Mouse (Mus musculus): ENCODE data around the gene Nab2. TPM values are rescaled to one million over a fixed set of nuclear protein-coding genes. Genes with fewer than 3 reads are reported as not detected.

The Nab2 gene
- total and polyA plus RNA-seq, 3 experiments, result 29.1 to 37.1 TPM; not detected in 1

- TF ChIP-seq CTCF (IDR thresholded peaks at IDR 0.05 in 2 of 3, conservative IDR thresholded peaks at IDR 0.05 in 1 of 3; ENCODE audit: control insufficient read depth in 1 of 3, insufficient read depth in 1 of 3, low read depth in 2 of 3, low read length in 3 of 3, poor library complexity in 1 of 3, severe bottlenecking in 1 of 3) (peak; percentile 64 to 99 (median 70)), ZC3H11A (IDR thresholded peaks at IDR 0.05; ENCODE audit: low read depth, low read length) (peak; percentile 50), BHLHE40 (IDR thresholded peaks at IDR 0.05; ENCODE audit: borderline replicate concordance, low read depth, low read length) (no peak), GATA1 (IDR thresholded peaks at IDR 0.05; ENCODE audit: low read depth, low read length) (0 out of 2 replicates have a peak, but pooled peaks have one; percentile 27), TCF12 (IDR thresholded peaks at IDR 0.05; ENCODE audit: low read depth, low read length) (no peak), RAD21 (IDR thresholded peaks at IDR 0.05; ENCODE audit: low read depth, low read length) (peak; percentile 68)
Observed at GRCm38 (mm10) chr10:127677591-127678336, 9.4 kb upstream of the Nab2 start (continued).

GRCm38 (mm10) chr10:127676691-127677548, 8.6 kb upstream of the Nab2 start:
- H3K4me1 ChIP-seq (ENCODE audit: control insufficient read depth in 1 of 2, insufficient read depth in 2 of 2, low read length in 2 of 2), result no peaks in the 10 kb centered on the region; a peak in 1 of 4 replicates
- H3K9ac ChIP-seq (ENCODE audit: control insufficient read depth, low read depth, low read length, poor library complexity, severe bottlenecking), result peak overlapping the region; percentile 84
- peak overlapping the region; percentile 76 for H3K27ac ChIP-seq (ENCODE audit: control insufficient read depth, low read depth, low read length)
- no peaks in the 10 kb centered on the region for H3K9me3 ChIP-seq (replicated peaks; ENCODE audit: insufficient read depth, low read length)
- H3K4me3 ChIP-seq (ENCODE audit: control insufficient read depth in 1 of 2, insufficient read depth in 1 of 2, low read depth in 2 of 2, low read length in 2 of 2), result peak overlapping the region; percentile 77 to 88
- H3K36me3 ChIP-seq (ENCODE audit: control insufficient read depth in 1 of 2, insufficient read depth in 2 of 2, low read length in 2 of 2), result no peaks in the 10 kb centered on the region
- H3K27me3 ChIP-seq (ENCODE audit: control insufficient read depth in 1 of 2, insufficient read depth in 2 of 2, low read length in 2 of 2), result no peaks in the 10 kb centered on the region
- H3K79me2 ChIP-seq (ENCODE audit: control insufficient read depth, insufficient read depth, low read length, poor library complexity), result peaks cover 3% of the 10 kb centered on the region; the same call in 1 of the 2 replicates
- DNase-seq (ENCODE audit: low read depth, low spot score), result peak; percentile 99
- 0 out of 2 replicates have a peak, but pooled peaks have one; percentile 29 for TF ChIP-seq MYB (IDR thresholded peaks at IDR 0.05; ENCODE audit: low read depth, low read length)
- no peak for TF ChIP-seq CHD1 (IDR thresholded peaks at IDR 0.05; ENCODE audit: low read depth, low read length)
- TF ChIP-seq USF2 (IDR thresholded peaks at IDR 0.05; ENCODE audit: borderline replicate concordance in 1 of 2, insufficient read depth in 1 of 2, low read depth in 1 of 2, low read length in 2 of 2), result no peak
- no peak for TF ChIP-seq CTCF (IDR thresholded peaks at IDR 0.05 in 2 of 3, conservative IDR thresholded peaks at IDR 0.05 in 1 of 3; ENCODE audit: control insufficient read depth in 1 of 3, insufficient read depth in 1 of 3, low read depth in 2 of 3, low read length in 3 of 3, poor library complexity in 1 of 3, severe bottlenecking in 1 of 3)
- TF ChIP-seq MAZ (IDR thresholded peaks at IDR 0.05; ENCODE audit: low read depth, low read length), result peak; percentile 98
- TF ChIP-seq HCFC1 (IDR thresholded peaks at IDR 0.05; ENCODE audit: low read depth, low read length), result peak; percentile 89
- TF ChIP-seq E2F4 (IDR thresholded peaks at IDR 0.05; ENCODE audit: borderline replicate concordance, low read depth, low read length), result no peak
- peak; percentile 70 for TF ChIP-seq NELFE (IDR thresholded peaks at IDR 0.05; ENCODE audit: low read depth, low read length)
- TF ChIP-seq ZC3H11A (IDR thresholded peaks at IDR 0.05; ENCODE audit: low read depth, low read length), result no peak
- peak; percentile 50; the same call in 1 of the 2 replicates for TF ChIP-seq TBP (IDR thresholded peaks at IDR 0.05; ENCODE audit: low read depth, low read length)
- TF ChIP-seq ETS1 (IDR thresholded peaks at IDR 0.05; ENCODE audit: low read depth, low read length), result peak; percentile 50
- 0 out of 2 replicates have a peak, but pooled peaks have one; percentile 35 for TF ChIP-seq MYC (IDR thresholded peaks at IDR 0.05; ENCODE audit: low read depth, low read length)
- TF ChIP-seq UBTF (IDR thresholded peaks at IDR 0.05; ENCODE audit: borderline replicate concordance, insufficient read depth, low read depth, low read length), result 0 out of 2 replicates have a peak, but pooled peaks have one; percentile 34
- TF ChIP-seq EP300 (IDR thresholded peaks at IDR 0.05; ENCODE audit: low read depth in 1 of 2, low read length in 2 of 2), result no peak
- TF ChIP-seq MAX (IDR thresholded peaks at IDR 0.05; ENCODE audit: low read length), result peak; percentile 80
- TF ChIP-seq POLR2AphosphoS2 (IDR thresholded peaks at IDR 0.05; ENCODE audit: low read length), result no peak
- no peak for TF ChIP-seq MAFK (IDR thresholded peaks at IDR 0.05; ENCODE audit: borderline replicate concordance, low read depth, low read length)
- 0 out of 2 replicates have a peak, but pooled peaks have one; percentile 25 for TF ChIP-seq USF1 (IDR thresholded peaks at IDR 0.05; ENCODE audit: low read depth, low read length)
- TF ChIP-seq POLR2A (IDR thresholded peaks at IDR 0.05; ENCODE audit: control insufficient read depth in 1 of 2, insufficient read depth in 1 of 2, low read depth in 1 of 2, low read length in 2 of 2, poor library complexity in 1 of 2), result peak; percentile 31 to 68; a peak in 2 of 4 replicates
- TF ChIP-seq NRF1 (IDR thresholded peaks at IDR 0.05; ENCODE audit: insufficient read depth, low read depth, low read length, poor library complexity, severe bottlenecking), result 0 out of 2 replicates have a peak, but pooled peaks have one; percentile 22
- no peak for TF ChIP-seq TAL1 (IDR thresholded peaks at IDR 0.05; ENCODE audit: low read length)
- TF ChIP-seq ZMIZ1 (IDR thresholded peaks at IDR 0.05; ENCODE audit: low read depth, low read length), result 0 out of 2 replicates have a peak, but pooled peaks have one; percentile 33
- no peak for TF ChIP-seq TCF12 (IDR thresholded peaks at IDR 0.05; ENCODE audit: low read depth, low read length)
- no peak for TF ChIP-seq GABPA (IDR thresholded peaks at IDR 0.05; ENCODE audit: low read depth, low read length)
- TF ChIP-seq SMC3 (IDR thresholded peaks at IDR 0.05; ENCODE audit: low read depth, low read length), result no peak
- no peak; the same call in 1 of the 2 replicates for TF ChIP-seq KAT2A (conservative IDR thresholded peaks at IDR 0.05; ENCODE audit: low read depth, low read length)
